Comparison of ENCODE assay signal across 31 mouse cellular contexts in genomic region chr13:37903476-37903875, GRCm38 (mm10).
A peak's percentile ranks its signal among the peaks of the same experiment; 100 is the strongest.
DNase-seq lines count a peak whose midpoint lies in the region; ATAC-seq and TF ChIP-seq lines count a peak whose summit lies in the region.
"Had no signal": no experiment of that assay in that cellular context is flagged by ENCODE, and none has a peak within 500 bp of the region (broad histone marks: within the 10 kb centered on the region; RNA-seq: fewer than 3 reads in every experiment).

No protein-coding gene starts in this region.

- WGBS in kidney, postnatal 0 days, result 89% methylated on average over 4 of the region's 4 CpGs
- 95% methylated on average over 4 of the region's 4 CpGs for WGBS in kidney, embryonic 15.5 days
- 17% methylated on average over 4 of the region's 4 CpGs for WGBS in liver, adult 2 months
- WGBS in liver, embryonic 16.5 days (ENCODE audit: insufficient replicate concordance), result 82% methylated on average over 4 of the region's 4 CpGs
- WGBS in midbrain, postnatal 0 days, result 97% methylated on average over 4 of the region's 4 CpGs

- no peak overlapping the region for H3K9ac ChIP-seq in kidney, postnatal 0 days (ENCODE audit: low read depth, low read length)
- H3K9ac ChIP-seq in kidney, embryonic 15.5 days, result no peak overlapping the region
- H3K9ac ChIP-seq in liver, adult 2 months (ENCODE audit: low read depth, low read length), result no peak overlapping the region
- H3K9ac ChIP-seq in MEL (ENCODE audit: control insufficient read depth, low read depth, low read length, poor library complexity, severe bottlenecking), result no peak overlapping the region
- no peak overlapping the region for H3K9ac ChIP-seq in liver, embryonic 16.5 days (ENCODE audit: low read depth, low read length)
- H3K9ac ChIP-seq in midbrain, postnatal 0 days (replicated peaks; ENCODE audit: low read length, poor library complexity, severe bottlenecking), result no peak overlapping the region
- H3K9ac ChIP-seq: embryonic facial prominence, embryonic 13.5 days; forebrain, embryonic 13.5 days; heart, embryonic 13.5 days; hindbrain, embryonic 12.5 days; hindbrain, embryonic 15.5 days had no signal

- no peak for TF ChIP-seq EP300 in MEL (IDR thresholded peaks at IDR 0.05; ENCODE audit: low read depth in 1 of 2, low read length in 2 of 2)

- no peak for TF ChIP-seq RAD21 in MEL (IDR thresholded peaks at IDR 0.05; ENCODE audit: low read depth, low read length)

- TF ChIP-seq CTCF in kidney, postnatal 0 days (IDR thresholded peaks at IDR 0.05; ENCODE audit: low read depth), result no peak
- TF ChIP-seq CTCF in liver, adult 2 months (IDR thresholded peaks at IDR 0.05; ENCODE audit: low read depth, low read length), result no peak
- TF ChIP-seq CTCF in MEL (IDR thresholded peaks at IDR 0.05 in 2 of 3, conservative IDR thresholded peaks at IDR 0.05 in 1 of 3; ENCODE audit: control insufficient read depth in 1 of 3, insufficient read depth in 1 of 3, low read depth in 2 of 3, low read length in 3 of 3, poor library complexity in 1 of 3, severe bottlenecking in 1 of 3), result no peak
- no peak for TF ChIP-seq CTCF in midbrain, postnatal 0 days (IDR thresholded peaks at IDR 0.05)

- no peak overlapping the region for H3K4me2 ChIP-seq in kidney, postnatal 0 days (ENCODE audit: low read length)
- H3K4me2 ChIP-seq in kidney, embryonic 15.5 days, result no peak overlapping the region
- H3K4me2 ChIP-seq in liver, embryonic 16.5 days (ENCODE audit: low read depth, low read length), result no peak overlapping the region
- H3K4me2 ChIP-seq in midbrain, postnatal 0 days (ENCODE audit: low read depth, low read length, poor library complexity, severe bottlenecking), result no peak overlapping the region
- H3K4me2 ChIP-seq: embryonic facial prominence, embryonic 13.5 days; forebrain, embryonic 13.5 days; heart, embryonic 13.5 days; hindbrain, embryonic 12.5 days; hindbrain, embryonic 15.5 days had no signal

- H3K36me3 ChIP-seq in kidney, postnatal 0 days (ENCODE audit: insufficient read depth, low read length), result peaks cover 22% of the 10 kb centered on the region
- peaks cover 59% of the 10 kb centered on the region for H3K36me3 ChIP-seq in kidney, embryonic 15.5 days
- H3K36me3 ChIP-seq in liver, adult 2 months (ENCODE audit: control insufficient read depth, insufficient read depth, low read length), result peaks cover 53% of the 10 kb centered on the region
- peaks cover 0 to 32% of the 10 kb centered on the region in 2 experiments; a peak in 2 of 4 replicates for H3K36me3 ChIP-seq in MEL (ENCODE audit: control insufficient read depth in 1 of 2, insufficient read depth in 2 of 2, low read length in 2 of 2)
- H3K36me3 ChIP-seq in liver, embryonic 16.5 days (ENCODE audit: control insufficient read depth, insufficient read depth), result peaks cover 4% of the 10 kb centered on the region; the same call in 1 of the 2 replicates
- no peaks in the 10 kb centered on the region for H3K36me3 ChIP-seq in midbrain, postnatal 0 days (ENCODE audit: insufficient read depth, low read length)
- H3K36me3 ChIP-seq: hindbrain, embryonic 12.5 days; hindbrain, embryonic 15.5 days had no signal

- no peaks in the 10 kb centered on the region for H3K27me3 ChIP-seq in kidney, postnatal 0 days (ENCODE audit: insufficient read depth, low read length)
- no peaks in the 10 kb centered on the region for H3K27me3 ChIP-seq in kidney, embryonic 15.5 days
- H3K27me3 ChIP-seq in liver, adult 2 months (ENCODE audit: control insufficient read depth, insufficient read depth, low read length), result no peaks in the 10 kb centered on the region
- H3K27me3 ChIP-seq in MEL (ENCODE audit: control insufficient read depth in 1 of 2, insufficient read depth in 2 of 2, low read length in 2 of 2), result no peaks in the 10 kb centered on the region
- H3K27me3 ChIP-seq in liver, embryonic 16.5 days (ENCODE audit: control insufficient read depth, insufficient read depth, low read depth, low read length), result no peaks in the 10 kb centered on the region
- H3K27me3 ChIP-seq in midbrain, postnatal 0 days (ENCODE audit: insufficient read depth, low read length), result no peaks in the 10 kb centered on the region
- H3K27me3 ChIP-seq: CH12.LX; embryonic facial prominence, embryonic 13.5 days; forebrain, embryonic 13.5 days; heart, embryonic 13.5 days; hindbrain, embryonic 12.5 days; hindbrain, embryonic 15.5 days had no signal

- no peak for DNase-seq in kidney, postnatal 0 days (ENCODE audit: low spot score)
- peak; percentile 98 for DNase-seq in liver, adult 2 months (ENCODE audit: extremely low read depth, low read depth, low spot score)
- no peak for DNase-seq in liver
- no peak for DNase-seq in MEL (ENCODE audit: low read depth, low spot score)
- no peak for DNase-seq in midbrain, postnatal 0 days (ENCODE audit: low spot score)
- DNase-seq: adrenal gland, adult 8-10 months; adrenal gland, postnatal 25 days; B cell, adult 2 months; cerebellum, adult 11-12 months; cerebellum, adult 8-10 months; cerebellum, postnatal 10 days; cerebellum, postnatal 36 days; embryo, embryonic 11 days; gastrocnemius, postnatal 10 days; gastrocnemius, postnatal 36 days; heart, adult 2 months; heart, postnatal 14 days; heart, postnatal 4 days had no signal

- no peaks in the 10 kb centered on the region for H3K9me3 ChIP-seq in kidney, postnatal 0 days (replicated peaks; ENCODE audit: low read length)
- no peaks in the 10 kb centered on the region for H3K9me3 ChIP-seq in kidney, embryonic 15.5 days (replicated peaks)
- H3K9me3 ChIP-seq in MEL (replicated peaks; ENCODE audit: insufficient read depth, low read length), result no peaks in the 10 kb centered on the region
- H3K9me3 ChIP-seq in liver, embryonic 16.5 days (replicated peaks; ENCODE audit: control insufficient read depth, low read length), result no peaks in the 10 kb centered on the region
- H3K9me3 ChIP-seq in midbrain, postnatal 0 days (ENCODE audit: low read length), result no peaks in the 10 kb centered on the region
- H3K9me3 ChIP-seq: embryonic facial prominence, embryonic 10.5 days; embryonic facial prominence, embryonic 13.5 days; forebrain, embryonic 13.5 days; G1E; heart, embryonic 10.5 days; heart, embryonic 13.5 days; hindbrain, embryonic 12.5 days; hindbrain, embryonic 15.5 days had no signal

- peaks cover 17% of the 10 kb centered on the region; the same call in 1 of the 2 replicates for H3K79me2 ChIP-seq in liver, adult 2 months (ENCODE audit: control insufficient read depth, insufficient read depth, low read length)
- no peaks in the 10 kb centered on the region for H3K79me2 ChIP-seq in MEL (ENCODE audit: control insufficient read depth, insufficient read depth, low read length, poor library complexity)

- no peak for ATAC-seq in kidney, postnatal 0 days (replicated peaks; ENCODE audit: low FRiP score, low read depth)
- no peak for ATAC-seq in kidney, embryonic 15.5 days (replicated peaks; ENCODE audit: low FRiP score)
- ATAC-seq in liver, embryonic 16.5 days (ENCODE audit: low read depth), result peak; percentile 85
- no peak for ATAC-seq in midbrain, postnatal 0 days (ENCODE audit: low FRiP score)
- ATAC-seq: forebrain, embryonic 13.5 days; forebrain, embryonic 16.5 days had no signal

- H3K4me1 ChIP-seq in kidney, postnatal 0 days (replicated peaks; ENCODE audit: insufficient read depth, low read length), result 0 out of 2 replicates have a peak, but pooled peaks cover 8% of the 10 kb centered on the region
- peaks cover 18% of the 10 kb centered on the region for H3K4me1 ChIP-seq in kidney, embryonic 15.5 days
- peaks cover 13% of the 10 kb centered on the region; the same call in 1 of the 2 replicates for H3K4me1 ChIP-seq in liver, adult 2 months (ENCODE audit: control insufficient read depth, insufficient read depth, low read length)
- H3K4me1 ChIP-seq in MEL (ENCODE audit: control insufficient read depth in 1 of 2, insufficient read depth in 2 of 2, low read length in 2 of 2), result no peaks in the 10 kb centered on the region
- no peaks in the 10 kb centered on the region for H3K4me1 ChIP-seq in liver, embryonic 16.5 days (ENCODE audit: control insufficient read depth, low read depth, low read length)
- H3K4me1 ChIP-seq in midbrain, postnatal 0 days (ENCODE audit: insufficient read depth, low read length), result no peaks in the 10 kb centered on the region
- H3K4me1 ChIP-seq: embryonic facial prominence, embryonic 10.5 days; forebrain, embryonic 13.5 days; hindbrain, embryonic 12.5 days; hindbrain, embryonic 15.5 days had no signal

- TF ChIP-seq POLR2A in liver, adult 2 months (IDR thresholded peaks at IDR 0.05; ENCODE audit: extremely low read depth, insufficient read depth, low read length), result no peak
- no peak for TF ChIP-seq POLR2A in MEL (IDR thresholded peaks at IDR 0.05; ENCODE audit: control insufficient read depth in 1 of 2, insufficient read depth in 1 of 2, low read depth in 1 of 2, low read length in 2 of 2, poor library complexity in 1 of 2)

- H3K27ac ChIP-seq in kidney, postnatal 0 days, result 0 out of 2 replicates have a peak overlapping the region, but pooled peaks have one; percentile 43
- no peak overlapping the region for H3K27ac ChIP-seq in kidney, embryonic 15.5 days
- peak overlapping the region; percentile 87 for H3K27ac ChIP-seq in liver, adult 2 months (replicated peaks; ENCODE audit: insufficient read depth, low read depth, low read length)
- H3K27ac ChIP-seq in MEL (ENCODE audit: control insufficient read depth, low read depth, low read length), result no peak overlapping the region
- H3K27ac ChIP-seq in liver, embryonic 16.5 days (ENCODE audit: low read length), result peak overlapping the region; percentile 42
- H3K27ac ChIP-seq in midbrain, postnatal 0 days (ENCODE audit: low read depth, low read length), result no peak overlapping the region
- H3K27ac ChIP-seq: embryonic facial prominence, embryonic 10.5 days; embryonic facial prominence, embryonic 13.5 days; forebrain, embryonic 13.5 days; heart, adult 2 months; heart, embryonic 10.5 days; heart, embryonic 13.5 days; hindbrain, embryonic 12.5 days; hindbrain, embryonic 15.5 days had no signal

- H3K4me3 ChIP-seq in kidney, postnatal 0 days (replicated peaks; ENCODE audit: low read depth, low read length), result no peak overlapping the region
- H3K4me3 ChIP-seq in kidney, embryonic 15.5 days (replicated peaks), result no peak overlapping the region
- no peak overlapping the region for H3K4me3 ChIP-seq in liver, adult 2 months (ENCODE audit: insufficient read depth, low read depth, low read length)
- no peak overlapping the region for H3K4me3 ChIP-seq in MEL (ENCODE audit: control insufficient read depth in 1 of 2, insufficient read depth in 1 of 2, low read depth in 2 of 2, low read length in 2 of 2)
- H3K4me3 ChIP-seq in liver, embryonic 16.5 days (ENCODE audit: low read depth, low read length), result no peak overlapping the region
- no peak overlapping the region for H3K4me3 ChIP-seq in midbrain, postnatal 0 days (ENCODE audit: low read depth, low read length)
- H3K4me3 ChIP-seq: embryonic facial prominence, embryonic 10.5 days; embryonic facial prominence, embryonic 13.5 days; erythroblast, embryonic 14.5 days; forebrain, embryonic 13.5 days; heart, adult 2 months; heart, embryonic 10.5 days; heart, embryonic 13.5 days; hindbrain, embryonic 12.5 days; hindbrain, embryonic 15.5 days had no signal

TF ChIP-seq in MEL, 35 proteins besides CTCF, POLR2A, EP300 and RAD21:
- TF ChIP-seq KAT2A (conservative IDR thresholded peaks at IDR 0.05; ENCODE audit: low read depth, low read length), result no peak
- no peak for TF ChIP-seq ELF1 (IDR thresholded peaks at IDR 0.05; ENCODE audit: low read depth, low read length)
- 0 out of 2 replicates have a peak, but pooled peaks have one; percentile 2 for TF ChIP-seq ZNF384 (IDR thresholded peaks at IDR 0.05; ENCODE audit: low read depth, low read length)

Comparison
In these comparisons a context has a peak if more than half of its experiments do, and no peak if none do; other contexts are left out.
1. H3K27ac ChIP-seq: peak in kidney, postnatal 0 days (single experiment), liver, adult 2 months (single experiment) and liver, embryonic 16.5 days (single experiment); none in kidney, embryonic 15.5 days (single experiment), MEL (single experiment) and midbrain, postnatal 0 days (single experiment).